Mouse (Mus musculus) thymus, adult 18-20 months (tissue): Measurements from ENCODE around the gene Abcb1a.
"Not testable (repeated sequence)": the region's sequence is repeated elsewhere in the genome, so short reads cannot be mapped to it uniquely, and the experiment has no call there.

ENCODE experiments used
- DNase-seq, 2 experiments: peaks; one replicate each; pipeline ENCODE4 v3.0.0; 2022; ENCODE audit warnings: mixed read lengths in 2 of 2

Gene Abcb1a

DNA sequence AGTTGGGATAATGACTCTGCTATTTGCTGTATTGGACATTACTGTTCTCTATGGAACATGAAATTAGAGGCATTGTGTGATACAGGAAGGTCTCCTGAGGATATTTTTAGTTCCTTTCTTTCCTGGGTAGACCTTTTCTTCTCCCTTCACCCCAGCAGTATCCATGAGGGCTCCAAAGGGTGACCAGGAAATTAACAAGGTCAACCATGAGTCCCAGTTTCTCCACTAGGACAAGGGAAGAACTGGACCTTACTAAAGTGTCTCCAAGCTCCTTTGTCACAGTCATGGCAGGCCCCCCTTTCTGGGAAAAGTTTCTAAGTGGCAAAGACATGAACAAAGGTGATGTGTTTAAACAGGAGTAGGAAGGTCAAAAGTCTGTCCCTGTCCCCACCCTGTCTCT is 72.8 kb downstream of the Abcb1a start:
- no peak for DNase-seq

- DNase-seq: not testable (repeated sequence)
Measured at GRCm38 (mm10) chr5:8733307-8733706, 73.4 kb downstream of the Abcb1a start.

- DNase-seq: no peak
Measured at GRCm38 (mm10) chr5:8736389-8736788, 76.5 kb downstream of the Abcb1a start.

GRCm38 (mm10) chr5:8737062-8737461 is 77.2 kb downstream of the Abcb1a start:
- no peak for DNase-seq

- not testable (repeated sequence) for DNase-seq
Measured at GRCm38 (mm10) chr5:8747244-8747643, 87.4 kb downstream of the Abcb1a start.

GRCm38 (mm10) chr5:8772866-8773265 is 113.0 kb downstream of the Abcb1a start:
- no peak for DNase-seq

GRCm38 (mm10) chr5:8778311-8778710 is 118.4 kb downstream of the Abcb1a start:
- DNase-seq: no peak

GRCm38 (mm10) chr5:8778751-8779150 is 118.9 kb downstream of the Abcb1a start:
- no peak for DNase-seq

GRCm38 (mm10) chr5:8792281-8792680 is 132.4 kb downstream of the Abcb1a start:
- DNase-seq: no peak
